Mouse (Mus musculus) G1E-ER4 (cell line): ENCODE data around the gene Sct. TPM values are rescaled to one million over a fixed set of nuclear protein-coding genes. Genes with fewer than 3 reads are reported as not detected.

Experiments
- GATA1 ChIP-seq: IDR thresholded peaks from one replicate; pipeline ENCODE4 v1.8.0; 2012; ENCODE audit warnings: low read length, inconsistent platforms
- polyA plus RNA-seq: library from polyadenylated mRNA; stranded (reverse); fragments of >175 nt; gene quantifications from 2 replicates; pipeline ENCODE4 v1.2.3, GENCODE M21; 2012

Sct gene
- not detected in 2 replicates for polyA plus RNA-seq

DNA sequence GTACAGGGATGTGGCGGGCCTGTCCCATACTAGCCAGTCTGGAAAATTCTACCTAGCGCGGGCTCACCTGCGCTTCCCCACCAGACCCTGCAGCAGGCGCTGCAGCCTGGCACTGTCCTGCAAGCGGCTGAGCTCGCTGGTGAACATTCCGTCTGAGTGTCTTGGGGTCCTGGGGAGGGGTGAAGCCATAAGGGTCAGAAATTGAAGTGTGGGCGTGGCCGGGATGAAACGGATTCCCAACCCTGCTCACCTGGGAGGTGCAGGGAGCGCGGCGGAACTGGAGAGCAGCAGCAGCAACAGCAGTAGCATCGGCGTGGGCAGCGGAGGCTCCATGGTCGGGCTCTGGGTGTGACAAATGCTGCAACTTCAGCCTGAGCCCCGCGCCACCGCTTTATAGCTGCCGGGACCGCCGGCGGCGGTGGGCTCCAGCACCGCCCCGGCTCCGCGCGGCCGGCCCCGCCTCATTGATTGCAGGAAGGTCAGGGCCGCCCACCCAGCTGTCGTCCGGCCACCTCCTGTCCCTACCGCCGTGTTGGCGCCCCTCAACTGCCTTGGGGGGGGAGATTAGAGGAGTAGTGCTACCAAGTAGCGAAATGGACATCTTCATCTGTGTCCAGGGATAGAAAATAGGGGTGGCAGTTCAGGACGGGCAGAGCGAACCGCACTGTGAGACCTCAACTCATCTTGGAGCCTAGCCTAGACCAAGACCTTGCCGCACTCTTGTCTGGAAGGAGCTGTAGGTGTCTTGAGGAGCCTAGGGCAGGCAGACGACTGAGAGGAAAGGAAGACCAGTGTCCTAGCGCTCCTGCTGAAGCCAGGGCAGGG, at the start of gene Sct:
Gene Sct (minus strand): TSS at position 368 of the 825 bp plus-strand sequence.
- no peak for TF ChIP-seq GATA1

DNA sequence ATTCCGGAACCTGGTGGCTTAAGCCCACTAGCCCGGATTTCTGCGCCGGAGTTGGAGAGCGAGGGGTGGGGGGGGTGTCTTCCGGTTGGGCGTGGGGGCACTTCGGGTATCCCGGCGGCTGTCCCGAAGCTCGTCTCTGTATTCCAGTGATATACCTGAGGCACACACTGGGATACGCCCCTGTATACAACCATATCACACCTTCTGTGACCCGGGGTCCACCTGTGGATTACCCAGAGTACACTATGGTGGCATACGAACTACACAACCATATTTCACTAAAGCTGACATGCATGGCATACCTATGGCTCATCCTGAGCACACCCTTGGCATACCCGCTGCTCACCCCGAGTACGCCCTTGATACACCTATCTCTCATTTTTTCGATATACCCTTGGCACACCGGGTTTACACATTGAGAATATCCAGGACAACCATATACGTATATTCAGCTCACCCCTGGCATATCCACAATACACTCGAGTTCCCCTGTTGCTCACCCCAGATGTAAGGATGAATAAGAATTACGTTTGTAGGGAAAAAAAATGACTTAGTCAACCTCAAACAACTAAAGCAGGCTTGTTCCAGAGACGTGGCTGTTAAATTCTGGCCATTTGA, 49.5 kb upstream of the Sct start:
- no peak for TF ChIP-seq GATA1

DNA sequence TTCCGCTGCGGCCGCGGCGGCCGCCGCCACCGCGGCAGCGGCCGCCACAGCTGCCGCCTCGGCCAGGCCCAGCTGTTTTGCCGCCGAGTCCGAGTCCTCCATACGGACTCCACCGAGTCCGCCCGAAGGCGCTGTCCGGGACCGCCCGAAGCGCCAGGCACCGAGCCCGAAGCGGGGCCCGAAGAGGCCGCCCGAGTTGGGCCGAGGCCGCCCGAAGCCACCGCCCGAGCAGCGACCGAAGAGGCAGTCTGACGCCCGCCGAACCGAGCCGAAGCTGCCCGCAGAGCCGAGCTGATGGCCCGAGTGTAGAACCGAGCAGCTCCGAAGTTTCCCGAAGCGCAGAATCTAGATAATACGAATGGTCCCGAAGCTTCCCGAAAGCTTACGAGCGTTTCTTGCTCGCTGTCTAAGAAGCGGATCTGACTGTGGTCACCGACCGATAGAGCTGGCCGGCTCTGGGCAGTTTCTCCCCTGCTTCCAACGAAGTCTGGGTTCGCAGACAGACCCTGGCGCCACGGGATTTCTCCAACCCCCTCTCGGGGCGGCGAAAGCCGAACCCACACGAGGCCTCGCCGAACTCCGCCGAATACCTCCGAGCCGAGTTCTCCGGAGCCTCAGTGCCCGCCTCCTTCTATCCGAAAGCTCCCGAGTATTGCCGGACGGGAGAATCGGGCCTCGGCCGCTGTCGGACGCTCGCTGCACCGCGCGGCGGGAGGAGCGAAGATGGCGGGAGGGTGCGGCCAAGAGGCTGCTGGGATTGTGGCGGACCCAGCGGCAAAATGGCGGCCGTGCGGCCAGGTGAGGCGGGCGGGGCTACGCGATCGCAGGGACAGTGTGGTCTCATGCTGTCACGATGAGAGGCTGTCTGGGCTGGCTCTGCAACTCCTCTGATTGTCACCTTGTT, 48.8 kb upstream of the Sct start, which contains the start of the genes Deaf1 and Tmem80:
Gene Deaf1 (minus strand): TSS at position 222 of the 904 bp plus-strand sequence.
Gene Tmem80 (plus strand): TSS at position 271 of the 904 bp plus-strand sequence.
- TF ChIP-seq GATA1, result no peak

DNA sequence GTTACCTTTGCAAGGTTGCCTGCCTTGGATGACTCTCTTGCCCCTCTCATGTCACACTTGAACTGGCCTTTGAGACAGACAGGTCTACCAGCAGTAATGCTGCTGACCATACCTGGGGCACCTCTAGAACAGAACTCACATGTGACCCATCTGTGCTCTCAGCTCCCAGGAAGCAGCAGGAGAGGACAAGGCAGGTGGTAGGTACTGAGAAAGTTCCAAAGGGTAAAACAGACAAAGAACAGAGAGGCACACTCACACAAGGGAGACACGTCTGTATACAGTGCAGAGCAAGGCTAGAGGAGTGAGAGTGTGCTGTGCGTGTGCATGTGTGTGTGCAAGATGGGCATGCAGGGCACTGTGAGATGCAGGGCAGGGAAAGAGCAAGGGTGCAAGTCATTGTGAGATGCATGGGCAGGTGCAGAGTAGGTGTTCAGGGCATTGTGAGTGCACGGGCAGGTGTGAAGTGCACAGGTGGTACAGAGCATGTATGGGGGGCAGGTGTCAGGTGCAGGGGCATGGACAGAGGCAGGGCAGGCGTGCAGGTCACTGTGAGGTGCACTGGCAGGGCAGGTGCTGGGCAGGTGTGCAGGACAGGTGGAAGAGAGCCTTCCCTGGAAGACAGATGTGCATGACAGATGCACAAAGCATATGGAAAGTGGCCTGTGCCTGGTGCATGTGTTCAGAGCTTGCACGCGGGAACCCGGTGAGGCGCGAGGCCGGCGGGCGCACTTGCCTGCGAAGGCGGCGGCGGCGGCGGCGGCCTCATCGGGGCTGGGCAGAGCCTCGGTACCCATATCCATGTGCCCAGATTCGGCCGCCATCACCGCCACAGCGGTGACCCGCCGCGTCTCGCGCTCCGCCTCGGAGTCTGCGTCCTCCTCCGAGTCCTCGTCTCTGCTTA, 47.9 kb upstream of the Sct start:
- TF ChIP-seq GATA1, result no peak

DNA sequence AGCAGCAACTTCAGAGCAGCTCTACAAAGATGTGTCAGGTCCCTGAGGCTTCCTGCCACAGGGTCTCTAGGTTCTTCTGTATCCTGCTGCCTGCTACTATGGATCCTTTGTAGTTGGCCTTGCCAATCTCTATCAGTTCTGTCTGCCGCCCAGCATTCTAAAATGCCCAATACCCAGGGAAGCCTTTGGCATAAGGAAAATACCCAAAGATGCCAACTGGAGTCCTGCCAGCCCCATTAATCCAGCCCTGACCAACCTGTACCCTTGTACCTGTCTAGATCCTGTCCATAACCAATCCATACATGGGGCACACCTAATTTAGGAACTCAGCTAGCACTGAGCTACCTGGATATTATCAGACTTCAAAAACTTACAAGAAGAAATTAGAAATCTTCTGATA, 45.8 kb upstream of the Sct start:
- TF ChIP-seq GATA1, result no peak

- no peak for TF ChIP-seq GATA1
Measured at GRCm38 (mm10) chr7:141319446-141319845, 40.5 kb upstream of the Sct start.

- TF ChIP-seq GATA1, result no peak
Measured at GRCm38 (mm10) chr7:141317619-141318132, 38.7 kb upstream of the Sct start.

DNA sequence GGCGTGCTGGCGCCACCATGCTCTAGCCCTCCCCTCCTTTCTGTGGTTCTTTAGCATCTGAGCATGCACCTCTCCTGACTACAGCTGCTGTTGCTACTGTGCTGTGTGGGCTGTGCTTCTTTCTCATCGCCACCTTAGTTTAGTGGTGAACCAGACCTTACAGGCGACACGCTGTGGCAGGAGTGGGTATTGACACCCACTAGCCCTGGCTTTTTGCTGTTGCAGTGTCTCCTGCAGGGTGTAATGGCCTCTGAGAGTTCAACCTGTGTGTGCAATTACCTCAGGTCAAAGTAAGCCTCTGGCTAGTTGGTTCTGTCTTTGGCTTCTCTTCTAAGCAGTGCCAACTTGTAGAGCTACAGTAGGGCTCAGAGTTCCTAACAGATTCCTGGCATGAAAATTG, 37.0 kb upstream of the Sct start:
- TF ChIP-seq GATA1, result no peak

GRCm38 (mm10) chr7:141315076-141315475, 36.1 kb upstream of the Sct start:
- TF ChIP-seq GATA1, result no peak

- TF ChIP-seq GATA1, result no peak
Measured at GRCm38 (mm10) chr7:141314416-141314815, 35.5 kb upstream of the Sct start.

DNA sequence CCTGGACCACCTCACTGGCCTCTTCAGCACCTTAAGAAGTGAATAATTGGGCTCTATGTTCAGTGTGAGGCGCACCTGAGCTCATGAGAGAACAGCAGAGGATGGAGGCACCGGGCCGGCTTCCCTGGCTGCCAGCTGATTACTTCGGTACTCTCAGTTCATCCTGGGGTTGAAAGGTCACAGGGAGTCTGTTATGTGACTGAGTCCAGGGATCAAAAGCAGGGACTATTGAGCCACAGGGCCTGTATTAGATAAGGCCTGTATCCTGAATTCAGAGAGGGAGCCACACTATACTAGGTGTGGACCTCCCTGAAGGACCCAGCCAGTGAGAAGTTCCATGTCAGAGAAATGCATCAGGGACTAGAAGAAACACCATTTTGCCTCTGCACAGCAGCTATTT, 25.6 kb upstream of the Sct start:
- TF ChIP-seq GATA1, result no peak

- TF ChIP-seq GATA1, result no peak
Measured at GRCm38 (mm10) chr7:141302702-141303268, 23.9 kb upstream of the Sct start.

GRCm38 (mm10) chr7:141301386-141301785, 22.5 kb upstream of the Sct start:
- no peak for TF ChIP-seq GATA1

- no peak for TF ChIP-seq GATA1
Measured at GRCm38 (mm10) chr7:141299175-141299574, 20.2 kb upstream of the Sct start.
